Mouse (Mus musculus) heart, adult 2 months (tissue): Measurements from ENCODE around the gene Il1f8. TPM values are rescaled to one million over a fixed set of nuclear protein-coding genes. Genes with fewer than 3 reads are reported as not detected.

ENCODE experiments used
- DNase-seq, 2 experiments: peaks; one replicate each; pipeline ENCODE4 v3.0.0; 2021
- H3K27ac ChIP-seq: fragments of 200-600 bp; 2 replicates; pipeline ENCODE4 v1.8.1; 2022
- H3K27me3 ChIP-seq: fragments of 200-500 bp; 2 replicates; pipeline ENCODE4 v1.6.1; 2012; ENCODE audit warnings: mild to moderate bottlenecking, low read length, inconsistent platforms, mixed read lengths; ENCODE audit not compliant: control insufficient read depth, insufficient read depth
- H3K36me3 ChIP-seq: fragments of 200-500 bp; 2 replicates; pipeline ENCODE4 v1.6.1; 2012; ENCODE audit warnings: low read length, inconsistent platforms; ENCODE audit not compliant: control insufficient read depth, insufficient read depth
- H3K4me1 ChIP-seq: fragments of 200-500 bp; 2 replicates; pipeline ENCODE4 v1.6.1; 2011; ENCODE audit warnings: low read length; ENCODE audit not compliant: control insufficient read depth, insufficient read depth
- H3K4me3 ChIP-seq: fragments of 200-600 bp; 2 replicates; pipeline ENCODE4 v1.8.1; 2022
- H3K79me2 ChIP-seq: fragments of 200-500 bp; replicated peaks from 2 replicates; pipeline ENCODE4 v1.6.1; 2012; ENCODE audit warnings: mild to moderate bottlenecking, inconsistent platforms, low read length, moderate library complexity, mixed read lengths; ENCODE audit not compliant: control insufficient read depth, insufficient read depth
- H3K9ac ChIP-seq: fragments of 200-500 bp; 2 replicates; pipeline ENCODE4 v1.6.1; 2012; ENCODE audit warnings: low read depth, mild to moderate bottlenecking, control low read depth, inconsistent platforms, low read length, mixed read lengths
- CTCF ChIP-seq: fragments of 200-600 bp; IDR thresholded peaks from 2 replicates; pipeline ENCODE4 v1.8.1; 2022; ENCODE audit warnings: antibody characterized with exemption, mild to moderate bottlenecking, moderate library complexity
- EP300 ChIP-seq: fragments of 200-500 bp; IDR thresholded peaks from 2 replicates; pipeline ENCODE4 v1.6.1; 2011; ENCODE audit warnings: low read depth, low read length, control low read depth; ENCODE audit not compliant: insufficient read depth
- POLR2A ChIP-seq: fragments of 200-500 bp; IDR thresholded peaks from 2 replicates; pipeline ENCODE4 v1.6.1; 2011; ENCODE audit warnings: mild to moderate bottlenecking, low read depth, low read length, control low read depth; ENCODE audit not compliant: insufficient read depth
- WGBS: fragments of 180-500 bp; shearing (Covaris S2); methylation state at CpG from one replicate; pipeline ENCODE4 v1.1.7; 2018; 5-methylcytosine and 5-hydroxymethylcytosine counted together
- intact Hi-C: fragments of 180-260 bp; cut with DNase I; formaldehyde crosslinking; loops from one replicate; pipeline ENCODE4 v1.15.1; 2025
- polyA plus RNA-seq: library from polyadenylated mRNA; depleted of rRNA; stranded (reverse); fragments of >200 nt; gene quantifications from 2 replicates; pipeline ENCODE4 v1.2.3, GENCODE M21; 2012; rRNA removed
- total RNA-seq, 2 experiments: library from RNA; stranded (reverse); gene quantifications; 2 replicates each; pipeline ENCODE4 v1.2.3; 2021

Il1f8 gene
- total and polyA plus RNA-seq, 3 experiments: not detected

GRCm38 (mm10) chr2:24186176-24186575 is 33.2 kb downstream of the Il1f8 start, which contains the start of gene Il1f9:
TSS of gene Il1f9 (plus strand) at chr2:24186476.
- Histone ChIP-seq H3K4me3 (no peak within 1 kb of the TSS), H3K36me3 (no peaks in the 10 kb centered on the region), H3K4me1 (no peaks in the 10 kb centered on the region), H3K9ac (no peak within 1 kb of the TSS), H3K27me3 (no peaks in the 10 kb centered on the region), H3K79me2 (no peaks in the 10 kb centered on the region), H3K27ac (no peak within 1 kb of the TSS)
- intact Hi-C loops: no loop called here
- WGBS: 86% methylated on average over 1 of the region's 1 CpGs
- DNase-seq: no peak
- TF ChIP-seq EP300: no peak
- no peak for TF ChIP-seq POLR2A
- TF ChIP-seq CTCF: no peak

- H3K27ac ChIP-seq: no peak overlapping the region
- DNase-seq: no peak
- 57% methylated on average over 6 of the region's 6 CpGs for WGBS
- H3K4me1 ChIP-seq: no peaks in the 10 kb centered on the region
- intact Hi-C loops: no loop called here
- no peaks in the 10 kb centered on the region for H3K27me3 ChIP-seq
- H3K36me3 ChIP-seq: no peaks in the 10 kb centered on the region
- no peak overlapping the region for H3K9ac ChIP-seq
- H3K4me3 ChIP-seq: no peak overlapping the region
- H3K79me2 ChIP-seq: no peaks in the 10 kb centered on the region
- TF ChIP-seq CTCF (no peak), POLR2A (no peak), EP300 (no peak)
These were observed 34.6 kb downstream of the Il1f8 start for GRCm38 (mm10) chr2:24187585-24187984.

- WGBS: 60% methylated on average over 1 of the region's 1 CpGs
- Histone ChIP-seq H3K4me3 (no peak overlapping the region), H3K27me3 (no peaks in the 10 kb centered on the region), H3K36me3 (no peaks in the 10 kb centered on the region), H3K4me1 (no peaks in the 10 kb centered on the region), H3K9ac (no peak overlapping the region), H3K27ac (no peak overlapping the region), H3K79me2 (no peaks in the 10 kb centered on the region)
- intact Hi-C loops: no loop called here
- 0 out of 2 replicates have a peak, but pooled peaks have one; percentile 7 for TF ChIP-seq CTCF
- no peak for TF ChIP-seq POLR2A
- no peak for TF ChIP-seq EP300
- DNase-seq: no peak
These were observed 35.2 kb downstream of the Il1f8 start for GRCm38 (mm10) chr2:24188189-24188588.

Other genes with a start within 250 kb of the Il1f8 start
- 10 to 100 TPM; 13.3 to 13.5 TPM for gene Hnmt, start 103.8 kb upstream of the Il1f8 start, total RNA-seq
- gene Hnmt, start 103.8 kb upstream of the Il1f8 start, polyA plus RNA-seq: 1.9 and 4.1 TPM in 2 replicates
- gene Tbpl2, start 56.6 kb upstream of the Il1f8 start, total RNA-seq: not detected
- gene Tbpl2, start 56.6 kb upstream of the Il1f8 start, polyA plus RNA-seq: not detected in 2 replicates
- under 1 TPM in 1 of 2 experiments, not detected in 1; 0.16 TPM for gene Il1f9, start 33.3 kb downstream of the Il1f8 start, total RNA-seq
- 0.08 and 0.12 TPM in 2 replicates for gene Il1f9, start 33.3 kb downstream of the Il1f8 start, polyA plus RNA-seq
- gene Il1f6, start 62.3 kb downstream of the Il1f8 start, total RNA-seq: not detected
- gene Il1f6, start 62.3 kb downstream of the Il1f8 start, polyA plus RNA-seq: not detected in 2 replicates
- not detected for gene Il1f5, start 123.8 kb downstream of the Il1f8 start, total RNA-seq
- gene Il1f5, start 123.8 kb downstream of the Il1f8 start, polyA plus RNA-seq: not detected in 2 replicates
- gene Il1f10, start 138.0 kb downstream of the Il1f8 start, total RNA-seq: not detected
- not detected in 2 replicates for gene Il1f10, start 138.0 kb downstream of the Il1f8 start, polyA plus RNA-seq
- under 1 TPM; 0.09 to 0.37 TPM for gene Il1rn, start 183.7 kb downstream of the Il1f8 start, total RNA-seq
- gene Il1rn, start 183.7 kb downstream of the Il1f8 start, polyA plus RNA-seq: 0.12 and 0.23 TPM in 2 replicates
- 1 to 10 TPM; 1.3 to 1.5 TPM for gene Psd4, start 214.4 kb downstream of the Il1f8 start, total RNA-seq
- gene Psd4, start 214.4 kb downstream of the Il1f8 start, polyA plus RNA-seq: 0.85 and 1.4 TPM in 2 replicates